Mouse (Mus musculus): ENCODE data around the gene Telo2. TPM values are rescaled to one million over a fixed set of nuclear protein-coding genes. Genes with fewer than 3 reads are reported as not detected.

The Telo2 gene
- polyA plus RNA-seq, 1 experiment from 2014 or later = 45.3 TPM

- Histone ChIP-seq H3K9me3 (replicated peaks) (no peaks in the 10 kb centered on the region), H3K4me1 (no peaks in the 10 kb centered on the region), H3K4me3 (replicated peaks) (no peak overlapping the region), H3K4me2 (no peak overlapping the region), H3K36me3 (no peaks in the 10 kb centered on the region), H3K9ac (no peak overlapping the region), H3K27ac (no peak overlapping the region), H3K27me3 (peaks cover 8% of the 10 kb centered on the region; the same call in 1 of the 2 replicates)
- 32% methylated on average over 7 of the region's 7 CpGs for WGBS
- no peak for ATAC-seq (replicated peaks; ENCODE audit: low FRiP score)
Measured at GRCm38 (mm10) chr17:25123979-25124378, 8.2 kb upstream of the Telo2 start.

GRCm38 (mm10) chr17:25120406-25120805 lies 4.6 kb upstream of the Telo2 start, which contains the start of gene Ptx4:
TSS of gene Ptx4 (plus strand) at chr17:25120760.
- H3K27ac ChIP-seq = no peak within 1 kb of the TSS
- H3K4me1 ChIP-seq = peaks cover 4% of the 10 kb centered on the region; the same call in 1 of the 2 replicates
- no peaks in the 10 kb centered on the region for H3K36me3 ChIP-seq
- 26% methylated on average over 3 of the region's 3 CpGs for WGBS
- peaks cover 5% of the 10 kb centered on the region; the same call in 1 of the 2 replicates for H3K27me3 ChIP-seq
- H3K4me2 ChIP-seq = no peak within 1 kb of the TSS
- no peaks in the 10 kb centered on the region for H3K9me3 ChIP-seq (replicated peaks)
- no peak for ATAC-seq (replicated peaks; ENCODE audit: low FRiP score)
- H3K9ac ChIP-seq = no peak within 1 kb of the TSS
- H3K4me3 ChIP-seq (replicated peaks) = no peak within 1 kb of the TSS

- Histone ChIP-seq H3K36me3 (peaks cover 14% of the 10 kb centered on the region), H3K9me3 (replicated peaks) (no peaks in the 10 kb centered on the region), H3K4me3 (replicated peaks) (no peak overlapping the region), H3K27me3 (no peaks in the 10 kb centered on the region), H3K9ac (no peak overlapping the region), H3K4me2 (no peak overlapping the region), H3K4me1 (peaks cover 12% of the 10 kb centered on the region), H3K27ac (no peak overlapping the region)
- 36% methylated on average over 4 of the region's 4 CpGs for WGBS
- ATAC-seq (replicated peaks; ENCODE audit: low FRiP score) = no peak
Measured at GRCm38 (mm10) chr17:25117263-25117662, 1.5 kb upstream of the Telo2 start.

- ATAC-seq (replicated peaks; ENCODE audit: low FRiP score) = peak; percentile 67; the same call in 1 of the 2 replicates
- Histone ChIP-seq H3K27ac (peak overlapping the region; percentile 97), H3K9ac (peak overlapping the region; percentile 64), H3K4me1 (peaks cover 15% of the 10 kb centered on the region), H3K4me2 (peak overlapping the region; percentile 98), H3K9me3 (replicated peaks) (no peaks in the 10 kb centered on the region), H3K4me3 (replicated peaks) (peak overlapping the region; percentile 72), H3K27me3 (no peaks in the 10 kb centered on the region), H3K36me3 (peaks cover 36% of the 10 kb centered on the region)
- 7% methylated on average over 23 of the region's 23 CpGs for WGBS
Measured at GRCm38 (mm10) chr17:25114908-25115645, 690 bp downstream of the Telo2 start.

- H3K4me2 ChIP-seq = no peak overlapping the region
- WGBS = 80% methylated on average over 3 of the region's 3 CpGs
- peaks cover 15% of the 10 kb centered on the region for H3K4me1 ChIP-seq
- H3K27me3 ChIP-seq = no peaks in the 10 kb centered on the region
- no peak overlapping the region for H3K27ac ChIP-seq
- peaks cover 61% of the 10 kb centered on the region for H3K36me3 ChIP-seq
- ATAC-seq (replicated peaks; ENCODE audit: low FRiP score) = no peak
- no peak overlapping the region for H3K4me3 ChIP-seq (replicated peaks)
- no peaks in the 10 kb centered on the region for H3K9me3 ChIP-seq (replicated peaks)
- no peak overlapping the region for H3K9ac ChIP-seq
Measured at GRCm38 (mm10) chr17:25112423-25112810, 3.4 kb downstream of the Telo2 start.

GRCm38 (mm10) chr17:25111739-25112422 lies 3.9 kb downstream of the Telo2 start:
- Histone ChIP-seq H3K36me3 (peaks cover 66% of the 10 kb centered on the region), H3K9ac (no peak overlapping the region), H3K4me3 (replicated peaks) (no peak overlapping the region), H3K27me3 (no peaks in the 10 kb centered on the region), H3K27ac (no peak overlapping the region), H3K4me1 (peaks cover 15% of the 10 kb centered on the region), H3K9me3 (replicated peaks) (no peaks in the 10 kb centered on the region), H3K4me2 (no peak overlapping the region)
- WGBS = 85% methylated on average over 8 of the region's 8 CpGs
- no peak for ATAC-seq (replicated peaks; ENCODE audit: low FRiP score)

- H3K4me2 ChIP-seq = no peak overlapping the region
- peaks cover 73% of the 10 kb centered on the region for H3K36me3 ChIP-seq
- H3K9ac ChIP-seq = no peak overlapping the region
- H3K9me3 ChIP-seq (replicated peaks) = no peaks in the 10 kb centered on the region
- H3K27me3 ChIP-seq = no peaks in the 10 kb centered on the region
- H3K27ac ChIP-seq = no peak overlapping the region
- WGBS = 92% methylated on average over 5 of the region's 5 CpGs
- H3K4me1 ChIP-seq = peaks cover 13% of the 10 kb centered on the region
- ATAC-seq (replicated peaks; ENCODE audit: low FRiP score) = no peak
- H3K4me3 ChIP-seq (replicated peaks) = no peak overlapping the region
Measured at GRCm38 (mm10) chr17:25111220-25111619, 4.5 kb downstream of the Telo2 start.

- no peak overlapping the region for H3K4me2 ChIP-seq
Measured at GRCm38 (mm10) chr17:25110590-25110989, 5.2 kb downstream of the Telo2 start.

GRCm38 (mm10) chr17:25109578-25109977 lies 6.2 kb downstream of the Telo2 start:
- Histone ChIP-seq H3K4me2 (no peak overlapping the region), H3K4me1 (peaks cover 5% of the 10 kb centered on the region), H3K36me3 (peaks cover 89% of the 10 kb centered on the region), H3K27me3 (no peaks in the 10 kb centered on the region), H3K27ac (no peak overlapping the region), H3K9me3 (replicated peaks) (no peaks in the 10 kb centered on the region), H3K4me3 (replicated peaks) (no peak overlapping the region), H3K9ac (no peak overlapping the region)
- 0 out of 2 replicates have a peak, but pooled peaks have one; percentile 33 for ATAC-seq (replicated peaks; ENCODE audit: low FRiP score)
- WGBS = 89% methylated on average over 2 of the region's 2 CpGs

More at GRCm38 (mm10) chr17:25110590-25110989, 5.2 kb downstream of the Telo2 start:
- Histone ChIP-seq H3K36me3 (peaks cover 79% of the 10 kb centered on the region), H3K4me3 (replicated peaks) (no peak overlapping the region), H3K27ac (no peak overlapping the region), H3K4me1 (peaks cover 11% of the 10 kb centered on the region), H3K9me3 (replicated peaks) (no peaks in the 10 kb centered on the region), H3K27me3 (no peaks in the 10 kb centered on the region), H3K9ac (no peak overlapping the region)
- ATAC-seq (replicated peaks; ENCODE audit: low FRiP score) = no peak
- 87% methylated on average over 6 of the region's 6 CpGs for WGBS

- Histone ChIP-seq H3K36me3 (peaks cover 96% of the 10 kb centered on the region), H3K27me3 (no peaks in the 10 kb centered on the region), H3K4me1 (0 out of 2 replicates have a peak, but pooled peaks cover 3% of the 10 kb centered on the region), H3K9ac (no peak overlapping the region), H3K9me3 (replicated peaks) (no peaks in the 10 kb centered on the region), H3K27ac (no peak overlapping the region), H3K4me2 (no peak overlapping the region), H3K4me3 (replicated peaks) (no peak overlapping the region)
- WGBS = 85% methylated on average over 13 of the region's 16 CpGs
- no peak for ATAC-seq (replicated peaks; ENCODE audit: low FRiP score)
Measured at GRCm38 (mm10) chr17:25107786-25108185, 8.0 kb downstream of the Telo2 start.

GRCm38 (mm10) chr17:25101338-25101737 lies 14.4 kb downstream of the Telo2 start:
- Histone ChIP-seq H3K36me3 (peaks cover 85% of the 10 kb centered on the region), H3K4me3 (replicated peaks) (no peak overlapping the region), H3K4me2 (no peak overlapping the region), H3K27ac (no peak overlapping the region), H3K9me3 (replicated peaks) (no peaks in the 10 kb centered on the region), H3K9ac (no peak overlapping the region), H3K4me1 (no peaks in the 10 kb centered on the region), H3K27me3 (no peaks in the 10 kb centered on the region)
- WGBS = 92% methylated on average over 11 of the region's 11 CpGs
- ATAC-seq (replicated peaks; ENCODE audit: low FRiP score) = no peak

GRCm38 (mm10) chr17:25100052-25100451 lies 15.7 kb downstream of the Telo2 start:
- Histone ChIP-seq H3K27me3 (no peaks in the 10 kb centered on the region), H3K4me3 (replicated peaks) (no peak overlapping the region), H3K4me2 (no peak overlapping the region), H3K4me1 (no peaks in the 10 kb centered on the region), H3K27ac (no peak overlapping the region), H3K9me3 (replicated peaks) (no peaks in the 10 kb centered on the region), H3K36me3 (peaks cover 79% of the 10 kb centered on the region), H3K9ac (no peak overlapping the region)
- 95% methylated on average over 6 of the region's 6 CpGs for WGBS
- no peak for ATAC-seq (replicated peaks; ENCODE audit: low FRiP score)

All from kidney, embryonic 15.5 days (tissue).